17 mouse cellular contexts compared by ENCODE assay signal in genomic region chr4:119442539-119442938, GRCm38 (mm10). TPM values are rescaled to one million over a fixed set of nuclear protein-coding genes. Genes with fewer than 3 reads are reported as not detected.
DNase-seq lines count a peak whose midpoint lies in the region; ATAC-seq and TF ChIP-seq lines count a peak whose summit lies in the region.
"Had no signal": no experiment of that assay in that cellular context is flagged by ENCODE, and none has a peak within 500 bp of the region (broad histone marks: within the 10 kb centered on the region; RNA-seq: fewer than 3 reads in every experiment).

No protein-coding gene starts in this region.

- no peaks in the 10 kb centered on the region for H3K36me3 ChIP-seq in hindbrain, embryonic 10.5 days
- H3K36me3 ChIP-seq in hindbrain, embryonic 12.5 days, result no peaks in the 10 kb centered on the region
- peaks cover 3 to 19% of the 10 kb centered on the region in 2 experiments for H3K36me3 ChIP-seq in CH12.LX (replicated peaks in 1 of 2; ENCODE audit: control insufficient read depth in 1 of 2, insufficient read depth in 1 of 2, low read length in 1 of 2)
- no peaks in the 10 kb centered on the region for H3K36me3 ChIP-seq in ES-Bruce4 (ENCODE audit: control insufficient read depth, insufficient read depth, low read length, poor library complexity, severe bottlenecking)
- no peaks in the 10 kb centered on the region for H3K36me3 ChIP-seq in embryonic facial prominence, embryonic 11.5 days (replicated peaks; ENCODE audit: control insufficient read depth, insufficient read depth, low read depth, low read length)
- H3K36me3 ChIP-seq: embryonic facial prominence, embryonic 15.5 days; forebrain, embryonic 15.5 days; heart, embryonic 15.5 days; intestine, embryonic 15.5 days; limb, embryonic 12.5 days; midbrain, embryonic 10.5 days had no signal

- no peak for DNase-seq in hindbrain, embryonic 10.5 days (ENCODE audit: low spot score)
- peak; percentile 68 for DNase-seq in CH12.LX (ENCODE audit: extremely low read depth)
- DNase-seq in embryonic facial prominence, embryonic 11.5 days (ENCODE audit: low spot score), result no peak
- DNase-seq in cerebellum, adult 9-10 months, result no peak
- no peak for DNase-seq in thymus, postnatal 25 days
- DNase-seq: cerebellum, postnatal 14 days; liver, postnatal 0 days; right cerebral cortex, postnatal 14 days; thymus, adult 18-20 months had no signal

- no peak overlapping the region for H3K9ac ChIP-seq in hindbrain, embryonic 12.5 days
- H3K9ac ChIP-seq in CH12.LX (ENCODE audit: insufficient read depth, low read depth), result peak overlapping the region; percentile 22; the same call in 1 of the 2 replicates
- no peak overlapping the region for H3K9ac ChIP-seq in ES-Bruce4 (ENCODE audit: low read depth, poor library complexity, severe bottlenecking)
- no peak overlapping the region; the same call in 1 of the 2 replicates for H3K9ac ChIP-seq in embryonic facial prominence, embryonic 11.5 days (replicated peaks; ENCODE audit: low read length)
- H3K9ac ChIP-seq: embryonic facial prominence, embryonic 15.5 days; forebrain, embryonic 15.5 days; heart, embryonic 15.5 days; intestine, embryonic 15.5 days; limb, embryonic 12.5 days; liver, postnatal 0 days had no signal

- dilution Hi-C loops in CH12.LX (cut with MboI; ENCODE audit: extremely low pct_ligation_motif_present, extremely low pct_unique_long_range_greater_than_20kb, low sequenced_read_pairs), result no loop called here

- no peak for TF ChIP-seq CTCF in CH12.LX (conservative IDR thresholded peaks at IDR 0.05 in 1 of 2, IDR thresholded peaks at IDR 0.05 in 1 of 2; ENCODE audit: low read depth in 2 of 2, low read length in 2 of 2)
- TF ChIP-seq CTCF in ES-Bruce4 (IDR thresholded peaks at IDR 0.05; ENCODE audit: low read depth, low read length), result no peak

- no peaks in the 10 kb centered on the region for H3K9me3 ChIP-seq in hindbrain, embryonic 10.5 days
- no peaks in the 10 kb centered on the region for H3K9me3 ChIP-seq in hindbrain, embryonic 12.5 days (replicated peaks)
- H3K9me3 ChIP-seq in CH12.LX (replicated peaks; ENCODE audit: low read length) (peaks cover 12% of the 10 kb centered on the region), ES-Bruce4 (replicated peaks; ENCODE audit: control insufficient read depth, insufficient read depth, low read length, poor library complexity, severe bottlenecking) (no peaks in the 10 kb centered on the region)
- H3K9me3 ChIP-seq in embryonic facial prominence, embryonic 11.5 days (replicated peaks; ENCODE audit: control insufficient read depth, low read length), result no peaks in the 10 kb centered on the region
- H3K9me3 ChIP-seq: embryonic facial prominence, embryonic 15.5 days; forebrain, embryonic 15.5 days; heart, embryonic 15.5 days; intestine, embryonic 15.5 days; midbrain, embryonic 10.5 days had no signal

- H3K4me1 ChIP-seq in hindbrain, embryonic 10.5 days (replicated peaks), result peaks cover 13% of the 10 kb centered on the region
- peaks cover 4% of the 10 kb centered on the region for H3K4me1 ChIP-seq in hindbrain, embryonic 12.5 days
- peaks cover 6 to 38% of the 10 kb centered on the region in 2 experiments for H3K4me1 ChIP-seq in CH12.LX (ENCODE audit: control insufficient read depth in 1 of 2, insufficient read depth in 2 of 2)
- peaks cover 4% of the 10 kb centered on the region for H3K4me1 ChIP-seq in ES-Bruce4 (ENCODE audit: control insufficient read depth, insufficient read depth, low read length)
- no peaks in the 10 kb centered on the region for H3K4me1 ChIP-seq in embryonic facial prominence, embryonic 11.5 days (ENCODE audit: control insufficient read depth, insufficient read depth, low read length)
- H3K4me1 ChIP-seq: embryonic facial prominence, embryonic 15.5 days; forebrain, embryonic 15.5 days; heart, embryonic 15.5 days; intestine, embryonic 15.5 days had no signal

- 42% methylated on average over 6 of the region's 6 CpGs for WGBS in hindbrain, embryonic 10.5 days
- WGBS in hindbrain, embryonic 12.5 days, result 36% methylated on average over 6 of the region's 6 CpGs
- 24% methylated on average over 6 of the region's 6 CpGs for WGBS in embryonic facial prominence, embryonic 11.5 days

- H3K27ac ChIP-seq in hindbrain, embryonic 10.5 days, result peak overlapping the region; percentile 73
- no peak overlapping the region for H3K27ac ChIP-seq in hindbrain, embryonic 12.5 days
- peak overlapping the region; percentile 95 for H3K27ac ChIP-seq in CH12.LX (ENCODE audit: insufficient read depth, low read depth)
- H3K27ac ChIP-seq in ES-Bruce4 (ENCODE audit: insufficient read depth, low read length), result no peak overlapping the region
- H3K27ac ChIP-seq in embryonic facial prominence, embryonic 11.5 days (replicated peaks; ENCODE audit: low read depth, low read length), result no peak overlapping the region
- H3K27ac ChIP-seq: embryonic facial prominence, embryonic 15.5 days; forebrain, embryonic 15.5 days; heart, embryonic 15.5 days; intestine, embryonic 15.5 days; limb, embryonic 12.5 days; midbrain, embryonic 10.5 days had no signal

- ATAC-seq in hindbrain, embryonic 12.5 days (ENCODE audit: low FRiP score), result no peak
- 0 out of 2 replicates have a peak, but pooled peaks have one; percentile 44 for ATAC-seq in embryonic facial prominence, embryonic 11.5 days (replicated peaks; ENCODE audit: insufficient number of reproducible peaks, low FRiP score, low TSS enrichment, low read depth)
- ATAC-seq: forebrain, embryonic 15.5 days; intestine, embryonic 15.5 days; liver, postnatal 0 days had no signal

- H3K4me2 ChIP-seq in hindbrain, embryonic 12.5 days (replicated peaks), result no peak overlapping the region
- peak overlapping the region; percentile 66 for H3K4me2 ChIP-seq in CH12.LX (ENCODE audit: insufficient read depth, low read depth, poor library complexity, severe bottlenecking)
- no peak overlapping the region for H3K4me2 ChIP-seq in embryonic facial prominence, embryonic 11.5 days (ENCODE audit: low read depth, low read length)
- H3K4me2 ChIP-seq: embryonic facial prominence, embryonic 15.5 days; forebrain, embryonic 15.5 days; heart, embryonic 15.5 days; intestine, embryonic 15.5 days; limb, embryonic 12.5 days had no signal

- TF ChIP-seq EP300 in CH12.LX (IDR thresholded peaks at IDR 0.05; ENCODE audit: low read length) (no peak), ES-Bruce4 (IDR thresholded peaks at IDR 0.05; ENCODE audit: insufficient read depth, low read depth, low read length) (no peak)

- no peak for TF ChIP-seq RAD21 in CH12.LX (IDR thresholded peaks at IDR 0.05; ENCODE audit: low read depth, low read length)

- no peaks in the 10 kb centered on the region for H3K79me2 ChIP-seq in CH12.LX (replicated peaks; ENCODE audit: control insufficient read depth, extremely low read depth, insufficient read depth, poor library complexity, severe bottlenecking)

- no peak for TF ChIP-seq POLR2A in CH12.LX (IDR thresholded peaks at IDR 0.05; ENCODE audit: low read depth, low read length)
- TF ChIP-seq POLR2A in ES-Bruce4 (IDR thresholded peaks at IDR 0.05; ENCODE audit: insufficient read depth, low read length), result no peak

- H3K4me3 ChIP-seq in hindbrain, embryonic 10.5 days, result no peak overlapping the region
- H3K4me3 ChIP-seq in hindbrain, embryonic 12.5 days, result no peak overlapping the region
- H3K4me3 ChIP-seq in CH12.LX (replicated peaks in 1 of 3; ENCODE audit: low read depth in 2 of 3, low read length in 2 of 3, poor library complexity in 1 of 3), result peak overlapping the region; percentile 30 to 59 (median 50)
- H3K4me3 ChIP-seq in ES-Bruce4 (ENCODE audit: low read depth, low read length), result peak overlapping the region; percentile 7
- no peak overlapping the region for H3K4me3 ChIP-seq in embryonic facial prominence, embryonic 11.5 days (ENCODE audit: low read depth, low read length)
- H3K4me3 ChIP-seq: embryonic facial prominence, embryonic 15.5 days; forebrain, embryonic 15.5 days; heart, embryonic 15.5 days; intestine, embryonic 15.5 days; limb, embryonic 12.5 days; midbrain, embryonic 10.5 days had no signal

- in situ Hi-C loops in CH12.LX (cut with MboI; ENCODE audit: low pct_ligation_motif_present, low pct_unique_long_range_greater_than_20kb, low sequenced_read_pairs), result no loop called here

- H3K27me3 ChIP-seq in hindbrain, embryonic 10.5 days (ENCODE audit: insufficient read depth, poor library complexity, severe bottlenecking), result no peaks in the 10 kb centered on the region
- no peaks in the 10 kb centered on the region for H3K27me3 ChIP-seq in hindbrain, embryonic 12.5 days
- H3K27me3 ChIP-seq in CH12.LX (replicated peaks), result no peaks in the 10 kb centered on the region
- no peaks in the 10 kb centered on the region for H3K27me3 ChIP-seq in ES-Bruce4 (ENCODE audit: control insufficient read depth, insufficient read depth, low read length, poor library complexity, severe bottlenecking)
- H3K27me3 ChIP-seq in embryonic facial prominence, embryonic 11.5 days (ENCODE audit: control insufficient read depth, insufficient read depth, low read length), result no peaks in the 10 kb centered on the region
- H3K27me3 ChIP-seq: embryonic facial prominence, embryonic 15.5 days; forebrain, embryonic 15.5 days; heart, embryonic 15.5 days; intestine, embryonic 15.5 days; limb, embryonic 12.5 days had no signal

RNA-seq across cellular contexts. Expression of gene Zmynd12, which starts 19.9 kb away (rescaled TPM):
- polyA plus RNA-seq in hindbrain, embryonic 10.5 days (2016; fragmentation: Nextera tagmentation; extraction: Ambion mirVana), result 0.15 and 0.60 TPM in 2 replicates
- polyA plus RNA-seq in hindbrain, embryonic 12.5 days (2016; fragmentation: Nextera tagmentation; extraction: Ambion mirVana), result 0.23 and 0.55 TPM in 2 replicates
- 0.13 and 0.25 TPM in 2 replicates for total RNA-seq in CH12.LX (2012; rRNA removed)
- 0.47 and 0.75 TPM in 2 replicates for total RNA-seq in CH12.LX (2014; rRNA removed)
- 0.53 and 1.0 TPM in 2 replicates for polyA plus RNA-seq in CH12.LX (2012; ENCODE audit: insufficient read length, low read depth)
- 0.96 TPM in 1 of 2 replicates, not detected in the other for polyA plus RNA-seq in ES-Bruce4 (2011; ENCODE audit: insufficient read depth, insufficient read length, low read depth, missing spikeins)
- not detected in 2 replicates for polyA plus RNA-seq in embryonic facial prominence, embryonic 11.5 days (2014; fragmentation: Nextera tagmentation; extraction: Ambion mirVana)
- polyA plus RNA-seq: midbrain, embryonic 10.5 days had no signal

RNA-seq across cellular contexts. Expression of gene Ppcs, which starts 20.3 kb away (rescaled TPM):
- 25.6 and 29.7 TPM in 2 replicates for polyA plus RNA-seq in hindbrain, embryonic 10.5 days (2016; fragmentation: Nextera tagmentation; extraction: Ambion mirVana)
- 24.3 and 24.5 TPM in 2 replicates for polyA plus RNA-seq in hindbrain, embryonic 12.5 days (2016; fragmentation: Nextera tagmentation; extraction: Ambion mirVana)
- total RNA-seq in CH12.LX (2012; rRNA removed) (14.7 and 20.1 TPM in 2 replicates), CH12.LX (2014; rRNA removed) (20.7 and 22.7 TPM in 2 replicates)
- polyA plus RNA-seq in CH12.LX (2012; ENCODE audit: insufficient read length, low read depth) (19.1 and 19.3 TPM in 2 replicates), ES-Bruce4 (2011; ENCODE audit: insufficient read depth, insufficient read length, low read depth, missing spikeins) (13.3 and 15.5 TPM in 2 replicates)
- 32.5 and 34.3 TPM in 2 replicates for polyA plus RNA-seq in embryonic facial prominence, embryonic 11.5 days (2014; fragmentation: Nextera tagmentation; extraction: Ambion mirVana)

RNA-seq across cellular contexts. Expression of gene Ccdc30, which starts 27.2 kb away (rescaled TPM):
- polyA plus RNA-seq in hindbrain, embryonic 10.5 days (2016; fragmentation: Nextera tagmentation; extraction: Ambion mirVana), result 6.6 and 11.0 TPM in 2 replicates
- polyA plus RNA-seq in hindbrain, embryonic 12.5 days (2016; fragmentation: Nextera tagmentation; extraction: Ambion mirVana), result 15.7 and 16.2 TPM in 2 replicates
- total RNA-seq in CH12.LX (2012; rRNA removed) (0.04 TPM in 1 of 2 replicates, not detected in the other), CH12.LX (2014; rRNA removed) (not detected in 2 replicates)
- polyA plus RNA-seq in CH12.LX (2012; ENCODE audit: insufficient read length, low read depth) (not detected in 2 replicates), ES-Bruce4 (2011; ENCODE audit: insufficient read depth, insufficient read length, low read depth, missing spikeins) (6.0 and 6.9 TPM in 2 replicates)
- polyA plus RNA-seq in embryonic facial prominence, embryonic 11.5 days (2014; fragmentation: Nextera tagmentation; extraction: Ambion mirVana), result 6.7 and 7.7 TPM in 2 replicates

RNA-seq across cellular contexts. Expression of gene Rimkla, which starts 49.9 kb away (rescaled TPM):
- 3.6 and 4.6 TPM in 2 replicates for polyA plus RNA-seq in hindbrain, embryonic 10.5 days (2016; fragmentation: Nextera tagmentation; extraction: Ambion mirVana)
- 10.6 and 11.1 TPM in 2 replicates for polyA plus RNA-seq in hindbrain, embryonic 12.5 days (2016; fragmentation: Nextera tagmentation; extraction: Ambion mirVana)
- 0.59 and 1.2 TPM in 2 replicates for total RNA-seq in CH12.LX (2012; rRNA removed)
- 0.34 and 0.48 TPM in 2 replicates for total RNA-seq in CH12.LX (2014; rRNA removed)
- polyA plus RNA-seq in CH12.LX (2012; ENCODE audit: insufficient read length, low read depth), result 0.70 and 0.84 TPM in 2 replicates
- polyA plus RNA-seq in ES-Bruce4 (2011; ENCODE audit: insufficient read depth, insufficient read length, low read depth, missing spikeins), result 3.3 and 5.5 TPM in 2 replicates
- polyA plus RNA-seq in embryonic facial prominence, embryonic 11.5 days (2014; fragmentation: Nextera tagmentation; extraction: Ambion mirVana), result 2.2 and 2.7 TPM in 2 replicates
- polyA plus RNA-seq: liver, postnatal 0 days had no signal

Comparison
In these comparisons a context has a peak if more than half of its experiments do, and no peak if none do; other contexts are left out.
1. H3K27ac ChIP-seq: peak in hindbrain, embryonic 10.5 days (single experiment) and CH12.LX (single experiment); none in hindbrain, embryonic 12.5 days (single experiment), ES-Bruce4 (single experiment) and embryonic facial prominence, embryonic 11.5 days (single experiment).
2. H3K4me3 ChIP-seq: peak in CH12.LX (3 of 3) and ES-Bruce4 (single experiment); none in hindbrain, embryonic 10.5 days (single experiment), hindbrain, embryonic 12.5 days (single experiment) and embryonic facial prominence, embryonic 11.5 days (single experiment).